Mouse (Mus musculus) bone marrow, adult 2 months (tissue): ENCODE data around the gene Fam196a.

Source experiments
- CTCF ChIP-seq: fragments of 200-500 bp; IDR thresholded peaks from 2 replicates; pipeline ENCODE4 v1.5.1; 2011; ENCODE audit warnings: low read length, control low read depth; ENCODE audit not compliant: control insufficient read depth, insufficient read depth
- POLR2A ChIP-seq: fragments of 200-500 bp; IDR thresholded peaks from 2 replicates; pipeline ENCODE4 v1.6.1; 2011; ENCODE audit warnings: low read depth, mild to moderate bottlenecking, control low read depth, low read length, borderline replicate concordance; ENCODE audit not compliant: control insufficient read depth

DNA sequence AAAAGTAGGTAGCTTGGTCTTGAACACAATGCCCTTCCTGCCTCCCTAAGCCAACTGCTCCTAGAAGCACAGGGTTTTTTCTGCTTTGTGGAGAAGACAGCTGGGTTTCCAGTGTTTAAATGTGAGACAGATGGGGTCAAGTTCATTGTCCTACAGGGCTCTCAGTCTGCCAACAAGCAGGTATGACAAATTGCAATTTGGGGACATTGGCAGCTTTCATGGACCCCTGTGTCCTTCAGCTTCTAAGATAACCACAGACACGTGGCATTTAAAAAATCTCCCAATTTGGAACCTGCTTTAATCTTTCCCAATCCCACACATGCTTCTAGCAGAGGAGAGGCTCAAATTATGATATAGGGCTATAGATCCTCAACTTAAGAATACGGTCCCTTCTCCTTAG lies 43.6 kb downstream of the Fam196a start:
- no peak for TF ChIP-seq CTCF
- no peak for TF ChIP-seq POLR2A
